Mouse (Mus musculus) C2C12 (cell line): ENCODE data around the gene Bend4. TPM values are rescaled to one million over a fixed set of nuclear protein-coding genes. Genes with fewer than 3 reads are reported as not detected.

ENCODE experiments used
- H3K27me3 ChIP-seq: one replicate; pipeline ENCODE4 v1.6.1; 2011; ENCODE audit not compliant: control insufficient read depth, insufficient read depth, insufficient read length
- H3K36me3 ChIP-seq: one replicate; pipeline ENCODE4 v1.6.1; 2011; ENCODE audit not compliant: control insufficient read depth, insufficient read depth
- H3K4me3 ChIP-seq: one replicate; pipeline ENCODE4 v1.5.1; 2011; ENCODE audit warnings: mild to moderate bottlenecking, control low read depth; ENCODE audit not compliant: poor library complexity, insufficient read depth, severe bottlenecking
- H3K79me2 ChIP-seq: one replicate; pipeline ENCODE4 v1.6.1; 2011; ENCODE audit not compliant: control insufficient read depth, insufficient read depth
- H3K79me3 ChIP-seq: one replicate; pipeline ENCODE4 v1.6.1; 2011; ENCODE audit warnings: low read depth, control low read depth
- H3ac ChIP-seq: one replicate; pipeline ENCODE3; 2011; ENCODE audit warnings: low read depth; ENCODE audit not compliant: control insufficient read depth, insufficient read length
- CEBPB ChIP-seq: IDR thresholded peaks from one replicate; pipeline ENCODE4 v1.6.1; 2011; ENCODE audit warnings: low read depth, mild to moderate bottlenecking, control low read depth, moderate library complexity
- CTCF ChIP-seq: IDR thresholded peaks from one replicate; pipeline ENCODE4 v1.5.1; 2011; ENCODE audit not compliant: control insufficient read depth, insufficient read depth, insufficient read length
- FOSL1 ChIP-seq: IDR thresholded peaks from one replicate; pipeline ENCODE4 v1.8.0; 2011; ENCODE audit warnings: mild to moderate bottlenecking, low read length; ENCODE audit not compliant: poor library complexity, insufficient read depth, severe bottlenecking
- MAX ChIP-seq: IDR thresholded peaks from one replicate; pipeline ENCODE4 v1.6.1; 2011; ENCODE audit warnings: mild to moderate bottlenecking, control low read depth
- MYOD1 ChIP-seq: IDR thresholded peaks from one replicate; pipeline ENCODE4 v1.6.1; 2011; ENCODE audit warnings: low read depth; ENCODE audit not compliant: control insufficient read depth, insufficient read length
- MYOG ChIP-seq: IDR thresholded peaks from one replicate; pipeline ENCODE4 v1.6.1; 2011; ENCODE audit not compliant: control insufficient read depth, insufficient read length; ENCODE audit errors: extremely low read depth
- USF1 ChIP-seq: IDR thresholded peaks from one replicate; pipeline ENCODE4 v1.6.1; 2011; ENCODE audit warnings: low read depth, mild to moderate bottlenecking, control low read depth, moderate library complexity
- polyA plus RNA-seq: library from polyadenylated mRNA; unstranded; fragments of >200 nt; fragmentation: generic; extraction: Trizol; gene quantifications from one replicate; pipeline ENCODE4 v1.2.1, GENCODE M21; 2012; ENCODE audit warnings: missing spikeins

The Bend4 gene
- polyA plus RNA-seq, 1 experiment, result 0.01 TPM

DNA sequence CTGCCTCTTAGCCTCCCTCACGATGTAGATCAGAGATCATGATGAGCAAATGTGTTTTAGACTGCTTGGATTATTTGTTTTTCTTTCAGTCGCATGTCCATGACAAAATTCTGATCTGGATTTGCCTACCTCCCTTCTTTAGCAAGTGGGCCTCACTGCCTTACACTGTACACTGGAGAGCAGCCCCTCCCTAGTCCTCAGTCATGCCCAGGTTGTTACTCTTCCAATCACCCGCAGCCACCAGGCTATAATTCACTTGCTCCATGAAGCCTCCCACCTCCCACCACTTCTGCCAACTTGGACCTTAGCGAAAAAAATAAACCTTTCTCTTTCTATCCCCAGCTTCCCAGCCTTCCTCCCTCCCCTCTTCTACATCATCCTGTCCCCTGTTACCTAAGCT is 34.2 kb upstream of the Bend4 start:
- no peaks in the 10 kb centered on the region for H3K27me3 ChIP-seq
- H3K79me2 ChIP-seq, result no peaks in the 10 kb centered on the region
- H3K79me3 ChIP-seq, result no peaks in the 10 kb centered on the region
- H3ac ChIP-seq, result no peak overlapping the region
- H3K36me3 ChIP-seq, result no peaks in the 10 kb centered on the region
- H3K4me3 ChIP-seq, result no peak overlapping the region
- TF ChIP-seq USF1 (no peak), FOSL1 (no peak), CTCF (no peak), MYOG (no peak), CEBPB (no peak), MAX (no peak), MYOD1 (no peak)

DNA sequence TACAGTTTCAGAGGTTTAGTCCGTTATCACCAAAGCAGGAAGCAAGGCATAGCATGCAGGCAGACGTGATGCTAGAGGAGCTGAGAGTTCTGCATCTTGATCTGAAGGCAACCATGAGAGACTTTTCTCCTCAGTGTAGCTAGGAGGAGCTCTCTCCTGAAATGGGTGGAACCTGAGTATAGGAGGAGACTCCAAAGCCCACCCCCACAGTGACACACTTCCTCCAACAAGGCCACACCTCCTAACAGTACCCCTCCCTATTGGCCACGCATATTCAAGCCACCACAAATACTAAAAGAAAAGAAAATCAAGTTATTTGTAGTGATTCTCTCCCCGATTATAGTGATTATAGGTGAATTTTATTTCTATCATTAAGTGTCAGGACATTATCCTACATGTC is 28.7 kb upstream of the Bend4 start:
- Histone ChIP-seq H3K79me3 (no peaks in the 10 kb centered on the region), H3K27me3 (no peaks in the 10 kb centered on the region), H3K4me3 (no peak overlapping the region), H3K36me3 (no peaks in the 10 kb centered on the region), H3K79me2 (no peaks in the 10 kb centered on the region), H3ac (no peak overlapping the region)
- TF ChIP-seq USF1, result no peak
- TF ChIP-seq CEBPB, result no peak
- no peak for TF ChIP-seq MYOD1
- no peak for TF ChIP-seq CTCF
- TF ChIP-seq FOSL1, result no peak
- no peak for TF ChIP-seq MAX
- no peak for TF ChIP-seq MYOG

GRCm38 (mm10) chr5:67454282-67454681 is 26.2 kb upstream of the Bend4 start:
- Histone ChIP-seq H3K79me2 (no peaks in the 10 kb centered on the region), H3ac (no peak overlapping the region), H3K27me3 (no peaks in the 10 kb centered on the region), H3K4me3 (no peak overlapping the region), H3K79me3 (no peaks in the 10 kb centered on the region), H3K36me3 (no peaks in the 10 kb centered on the region)
- TF ChIP-seq MYOG (no peak), MYOD1 (no peak), MAX (no peak), CTCF (no peak), CEBPB (no peak), USF1 (no peak), FOSL1 (no peak)

GRCm38 (mm10) chr5:67449957-67450630 is 22.0 kb upstream of the Bend4 start:
- Histone ChIP-seq H3K79me2 (no peaks in the 10 kb centered on the region), H3ac (no peak overlapping the region), H3K4me3 (no peak overlapping the region), H3K79me3 (no peaks in the 10 kb centered on the region), H3K27me3 (no peaks in the 10 kb centered on the region), H3K36me3 (no peaks in the 10 kb centered on the region)
- TF ChIP-seq CEBPB (no peak), MAX (no peak), USF1 (no peak), MYOD1 (no peak), FOSL1 (no peak), CTCF (no peak), MYOG (no peak)

GRCm38 (mm10) chr5:67446526-67446925 is 18.4 kb upstream of the Bend4 start:
- no peaks in the 10 kb centered on the region for H3K36me3 ChIP-seq
- TF ChIP-seq CEBPB, result no peak
- no peak for TF ChIP-seq USF1
- TF ChIP-seq CTCF, result no peak
- no peak for TF ChIP-seq MYOD1
- TF ChIP-seq MAX, result no peak
- TF ChIP-seq MYOG, result no peak
- no peak for TF ChIP-seq FOSL1
- no peak overlapping the region for H3K4me3 ChIP-seq
- H3K27me3 ChIP-seq, result no peaks in the 10 kb centered on the region
- no peaks in the 10 kb centered on the region for H3K79me3 ChIP-seq
- no peak overlapping the region for H3ac ChIP-seq
- H3K79me2 ChIP-seq, result no peaks in the 10 kb centered on the region

DNA sequence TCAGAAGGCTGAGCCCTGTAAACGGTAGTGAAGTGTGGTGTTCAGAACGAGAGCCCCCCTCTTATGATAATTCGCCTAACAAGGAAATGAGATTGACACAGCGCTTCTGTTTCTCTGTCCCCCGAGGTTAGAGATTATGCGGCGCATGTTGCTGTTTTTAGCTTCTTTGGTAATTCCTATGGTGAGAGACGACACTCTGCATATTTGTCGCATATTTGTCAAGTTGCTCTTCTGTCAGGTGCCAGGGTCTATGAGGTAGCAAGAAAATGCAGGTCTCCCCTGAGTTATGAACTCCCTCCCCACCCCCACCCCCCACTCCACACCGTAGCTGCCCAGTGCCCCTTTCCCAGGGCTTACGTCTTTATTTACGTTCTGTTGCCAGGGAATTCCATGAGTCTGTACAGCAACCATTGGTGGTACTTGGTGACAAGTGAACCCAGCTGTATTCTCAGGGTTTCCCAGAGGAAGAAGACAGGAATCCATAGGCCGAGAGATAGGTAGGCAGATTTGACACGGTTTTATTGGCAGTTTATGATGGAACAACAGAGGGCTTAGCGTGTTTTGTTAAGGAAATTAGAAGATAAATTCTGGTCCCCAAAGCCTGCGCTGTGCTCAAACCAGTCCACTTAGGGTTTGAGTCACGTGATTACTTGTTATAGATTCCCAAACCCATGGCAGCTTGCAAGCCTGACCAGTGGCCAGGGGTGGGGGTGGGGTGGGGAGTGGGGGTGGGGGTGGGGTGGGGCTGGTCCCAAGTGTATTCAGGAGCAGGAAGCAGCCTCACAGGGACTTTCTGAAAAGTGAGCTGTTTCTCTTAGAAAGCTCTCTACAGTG is 16.3 kb upstream of the Bend4 start:
- no peaks in the 10 kb centered on the region for H3K79me3 ChIP-seq
- TF ChIP-seq CEBPB (no peak), CTCF (no peak)
- H3K4me3 ChIP-seq, result no peak overlapping the region

More for the DNA sequence above, 16.3 kb upstream of the Bend4 start:
- Histone ChIP-seq H3K79me2 (no peaks in the 10 kb centered on the region), H3K27me3 (no peaks in the 10 kb centered on the region), H3K36me3 (no peaks in the 10 kb centered on the region), H3ac (no peak overlapping the region)
